Mouse (Mus musculus): ENCODE data around the gene Hid1. TPM values are rescaled to one million over a fixed set of nuclear protein-coding genes. Genes with fewer than 3 reads are reported as not detected.
A peak's percentile ranks its signal among the peaks of the same experiment; 100 is the strongest.
"Not testable (repeated sequence)": the region's sequence is repeated elsewhere in the genome, so short reads cannot be mapped to it uniquely, and the experiment has no call there.

The Hid1 gene
- polyA plus RNA-seq, 1 experiment from 2014 or later = 1.1 TPM

GRCm38 (mm10) chr11:115391358-115391757 is 23.8 kb upstream of the Hid1 start:
- Histone ChIP-seq H3K27ac (no peak overlapping the region), H3K9ac (no peak overlapping the region), H3K27me3 (peaks cover 23% of the 10 kb centered on the region), H3K4me1 (replicated peaks) (peaks cover 5% of the 10 kb centered on the region; the same call in 1 of the 2 replicates), H3K4me2 (no peak overlapping the region), H3K4me3 (replicated peaks) (no peak overlapping the region), H3K36me3 (no peaks in the 10 kb centered on the region), H3K9me3 (replicated peaks) (no peaks in the 10 kb centered on the region)
- ATAC-seq (ENCODE audit: low read depth) (no peak), DNase-seq (no peak)
- WGBS (ENCODE audit: insufficient replicate concordance) = 68% methylated on average over 7 of the region's 7 CpGs

- H3K36me3 ChIP-seq; ATAC-seq (ENCODE audit: low read depth); H3K4me2 ChIP-seq; H3K9ac ChIP-seq; H3K27ac ChIP-seq; DNase-seq; H3K4me3 ChIP-seq (replicated peaks); H3K9me3 ChIP-seq (replicated peaks); H3K4me1 ChIP-seq (replicated peaks): not testable (repeated sequence)
- H3K27me3 ChIP-seq = peaks cover 50% of the 10 kb centered on the region
- 69% methylated on average over 3 of the region's 3 CpGs for WGBS (ENCODE audit: insufficient replicate concordance)
Observed at GRCm38 (mm10) chr11:115386859-115387258, 19.3 kb upstream of the Hid1 start.

- Histone ChIP-seq H3K9ac (no peak overlapping the region), H3K27ac (0 out of 2 replicates have a peak overlapping the region, but pooled peaks have one; percentile 20), H3K9me3 (replicated peaks) (no peaks in the 10 kb centered on the region), H3K4me3 (replicated peaks) (no peak overlapping the region), H3K36me3 (no peaks in the 10 kb centered on the region), H3K27me3 (peaks cover 69% of the 10 kb centered on the region), H3K4me1 (replicated peaks) (no peaks in the 10 kb centered on the region), H3K4me2 (no peak overlapping the region)
- DNase-seq = no peak
- WGBS (ENCODE audit: insufficient replicate concordance) = 61% methylated on average over 5 of the region's 5 CpGs
- ATAC-seq (ENCODE audit: low read depth) = no peak
Observed at GRCm38 (mm10) chr11:115384587-115384986, 17.0 kb upstream of the Hid1 start.

GRCm38 (mm10) chr11:115383701-115384474 is 16.3 kb upstream of the Hid1 start:
- Histone ChIP-seq H3K4me2 (peak overlapping the region; percentile 70), H3K27ac (peak overlapping the region; percentile 20; the same call in 1 of the 2 replicates), H3K36me3 (no peaks in the 10 kb centered on the region), H3K27me3 (peaks cover 73% of the 10 kb centered on the region), H3K4me3 (replicated peaks) (no peak overlapping the region), H3K9me3 (replicated peaks) (no peaks in the 10 kb centered on the region), H3K4me1 (replicated peaks) (no peaks in the 10 kb centered on the region), H3K9ac (no peak overlapping the region)
- ATAC-seq (ENCODE audit: low read depth) = no peak
- DNase-seq = no peak
- 53% methylated on average over 16 of the region's 16 CpGs for WGBS (ENCODE audit: insufficient replicate concordance)

GRCm38 (mm10) chr11:115382891-115383290 is 15.3 kb upstream of the Hid1 start:
- peak overlapping the region; percentile 60 for H3K4me3 ChIP-seq (replicated peaks)
- peak overlapping the region; percentile 70 for H3K4me2 ChIP-seq
- no peaks in the 10 kb centered on the region for H3K36me3 ChIP-seq
- H3K4me1 ChIP-seq (replicated peaks) = no peaks in the 10 kb centered on the region
- H3K27me3 ChIP-seq = peaks cover 73% of the 10 kb centered on the region
- no peaks in the 10 kb centered on the region for H3K9me3 ChIP-seq (replicated peaks)
- DNase-seq (no peak), ATAC-seq (ENCODE audit: low read depth) (no peak)
- no peak overlapping the region for H3K27ac ChIP-seq
- 0 out of 2 replicates have a peak overlapping the region, but pooled peaks have one; percentile 59 for H3K9ac ChIP-seq
- WGBS (ENCODE audit: insufficient replicate concordance) = 30% methylated on average over 5 of the region's 5 CpGs

GRCm38 (mm10) chr11:115381743-115382539 is 14.4 kb upstream of the Hid1 start, which contains the start of gene Cdr2l:
Gene Cdr2l, plus strand, starts transcription at chr11:115381916.
- WGBS (ENCODE audit: insufficient replicate concordance) = 1% methylated on average over 76 of the region's 76 CpGs
- peak within 1 kb of the TSS; percentile 70 for H3K4me2 ChIP-seq
- H3K36me3 ChIP-seq = no peaks in the 10 kb centered on the region
- peak within 1 kb of the TSS; percentile 60 for H3K4me3 ChIP-seq (replicated peaks)
- H3K27me3 ChIP-seq = peaks cover 76% of the 10 kb centered on the region
- peak within 1 kb of the TSS; percentile 59 for H3K9ac ChIP-seq
- no peak within 1 kb of the TSS for H3K27ac ChIP-seq
- H3K9me3 ChIP-seq (replicated peaks) = no peaks in the 10 kb centered on the region
- peak; percentile 29 for DNase-seq
- ATAC-seq (ENCODE audit: low read depth) = peak; percentile 61
- H3K4me1 ChIP-seq (replicated peaks) = no peaks in the 10 kb centered on the region

GRCm38 (mm10) chr11:115381276-115381675 is 13.7 kb upstream of the Hid1 start:
- no peak overlapping the region for H3K9ac ChIP-seq
- ATAC-seq (ENCODE audit: low read depth) = no peak
- 36% methylated on average over 9 of the region's 9 CpGs for WGBS (ENCODE audit: insufficient replicate concordance)
- H3K27me3 ChIP-seq = peaks cover 77% of the 10 kb centered on the region
- H3K4me1 ChIP-seq (replicated peaks) = no peaks in the 10 kb centered on the region
- H3K36me3 ChIP-seq = no peaks in the 10 kb centered on the region
- no peak overlapping the region for H3K27ac ChIP-seq
- H3K4me3 ChIP-seq (replicated peaks) = peak overlapping the region; percentile 60
- H3K9me3 ChIP-seq (replicated peaks) = no peaks in the 10 kb centered on the region
- no peak for DNase-seq
- peak overlapping the region; percentile 70 for H3K4me2 ChIP-seq

GRCm38 (mm10) chr11:115377854-115378253 is 10.3 kb upstream of the Hid1 start:
- no peak for DNase-seq

GRCm38 (mm10) chr11:115377254-115377653 is 9.7 kb upstream of the Hid1 start:
- ATAC-seq (ENCODE audit: low read depth) (no peak), DNase-seq (no peak)
- Histone ChIP-seq H3K4me3 (replicated peaks) (no peak overlapping the region), H3K4me2 (no peak overlapping the region), H3K4me1 (replicated peaks) (peaks cover 5% of the 10 kb centered on the region), H3K9me3 (replicated peaks) (no peaks in the 10 kb centered on the region), H3K36me3 (no peaks in the 10 kb centered on the region), H3K27ac (no peak overlapping the region), H3K9ac (no peak overlapping the region), H3K27me3 (peaks cover 79% of the 10 kb centered on the region)
- 67% methylated on average over 4 of the region's 4 CpGs for WGBS (ENCODE audit: insufficient replicate concordance)

More at GRCm38 (mm10) chr11:115377854-115378253, 10.3 kb upstream of the Hid1 start:
- H3K4me2 ChIP-seq = no peak overlapping the region
- no peak overlapping the region for H3K27ac ChIP-seq
- peaks cover 79% of the 10 kb centered on the region for H3K27me3 ChIP-seq
- H3K9me3 ChIP-seq (replicated peaks) = no peaks in the 10 kb centered on the region
- peaks cover 5% of the 10 kb centered on the region for H3K4me1 ChIP-seq (replicated peaks)
- H3K9ac ChIP-seq = no peak overlapping the region
- no peak for ATAC-seq (ENCODE audit: low read depth)
- no peak overlapping the region for H3K4me3 ChIP-seq (replicated peaks)
- 72% methylated on average over 7 of the region's 7 CpGs for WGBS (ENCODE audit: insufficient replicate concordance)
- no peaks in the 10 kb centered on the region for H3K36me3 ChIP-seq

- 40% methylated on average over 7 of the region's 7 CpGs for WGBS (ENCODE audit: insufficient replicate concordance)
- Histone ChIP-seq H3K36me3 (no peaks in the 10 kb centered on the region), H3K4me3 (replicated peaks) (no peak overlapping the region), H3K4me1 (replicated peaks) (peaks cover 5% of the 10 kb centered on the region), H3K9me3 (replicated peaks) (no peaks in the 10 kb centered on the region), H3K4me2 (no peak overlapping the region), H3K27me3 (peaks cover 79% of the 10 kb centered on the region), H3K9ac (no peak overlapping the region), H3K27ac (no peak overlapping the region)
- ATAC-seq (ENCODE audit: low read depth) = no peak
- DNase-seq = no peak
Observed at GRCm38 (mm10) chr11:115376722-115377121, 9.2 kb upstream of the Hid1 start.

GRCm38 (mm10) chr11:115374695-115375425 is 7.3 kb upstream of the Hid1 start:
- Histone ChIP-seq H3K4me1 (replicated peaks) (peaks cover 5% of the 10 kb centered on the region), H3K9me3 (replicated peaks) (no peaks in the 10 kb centered on the region), H3K4me2 (no peak overlapping the region), H3K27me3 (peaks cover 78% of the 10 kb centered on the region), H3K36me3 (no peaks in the 10 kb centered on the region), H3K9ac (no peak overlapping the region), H3K4me3 (replicated peaks) (no peak overlapping the region), H3K27ac (no peak overlapping the region)
- 44% methylated on average over 12 of the region's 12 CpGs for WGBS (ENCODE audit: insufficient replicate concordance)
- DNase-seq (no peak), ATAC-seq (ENCODE audit: low read depth) (no peak)
